Mouse (Mus musculus) heart, postnatal 14 days (tissue): ENCODE measurements around the gene Gm10142. TPM values are rescaled to one million over a fixed set of nuclear protein-coding genes. Genes with fewer than 3 reads are reported as not detected.
"Not testable (repeated sequence)": the region's sequence is repeated elsewhere in the genome, so short reads cannot be mapped to it uniquely, and the experiment has no call there.

ENCODE experiments used
- DNase-seq, 2 experiments: peaks; one replicate each; pipeline ENCODE4 v3.0.0; 2021 to 2022
- intact Hi-C: fragments of 180-260 bp; cut with DNase I; formaldehyde crosslinking; loops from one replicate; pipeline ENCODE4 v1.15.1; 2025
- long read RNA-seq, 2 experiments: library from polyadenylated mRNA; stranded (forward); transcript quantifications; one replicate each; pipeline ENCODE4 v2.0.0; 2021
- total RNA-seq, 2 experiments: library from RNA; stranded (reverse); gene quantifications; 2 replicates each; pipeline ENCODE4 v1.2.3; 2021

The Gm10142 gene
- total RNA-seq = not detected
- long read RNA-seq, experiment 1 = 0 reads
- long read RNA-seq, experiment 2 = 0 reads

GRCm38 (mm10) chr10:77715507-77715906 is at the start of gene Gm10142:
TSS of gene Gm10142 (plus strand) at chr10:77715807.
- intact Hi-C loops = no loop called here
- DNase-seq = no peak

- intact Hi-C loops = loop anchor here (10.0 kb wide), 1 partner anchor 1462 kb away; no protein-coding TSS in a partner anchor
- no peak for DNase-seq
Observed at GRCm38 (mm10) chr10:77666342-77666741, 49.3 kb upstream of the Gm10142 start.

- intact Hi-C loops = loop anchor here (10.0 kb wide), 1 partner anchor 1463 kb away; no protein-coding TSS in a partner anchor
- no peak for DNase-seq
Observed at GRCm38 (mm10) chr10:77667402-77667801, 48.2 kb upstream of the Gm10142 start.

- DNase-seq = no peak
- intact Hi-C loops = no loop called here
Observed at GRCm38 (mm10) chr10:77670710-77671109, 44.9 kb upstream of the Gm10142 start.

- intact Hi-C loops = no loop called here
- DNase-seq = no peak
Observed at GRCm38 (mm10) chr10:77671519-77671918, 44.1 kb upstream of the Gm10142 start.

- DNase-seq = no peak
- intact Hi-C loops = no loop called here
Observed at GRCm38 (mm10) chr10:77673765-77674164, 41.8 kb upstream of the Gm10142 start.

GRCm38 (mm10) chr10:77677562-77677961 is 38.0 kb upstream of the Gm10142 start:
- intact Hi-C loops = no loop called here
- DNase-seq = no peak

- intact Hi-C loops = no loop called here
- DNase-seq = no peak
Observed at GRCm38 (mm10) chr10:77682994-77683393, 32.6 kb upstream of the Gm10142 start.

GRCm38 (mm10) chr10:77684181-77684580 is 31.4 kb upstream of the Gm10142 start:
- intact Hi-C loops = no loop called here
- DNase-seq = no peak

- intact Hi-C loops = no loop called here
- DNase-seq = no peak
Observed at GRCm38 (mm10) chr10:77685895-77686664, 29.5 kb upstream of the Gm10142 start, which contains the start of gene Tspear. TSS of gene Tspear (plus strand) at chr10:77686569.

GRCm38 (mm10) chr10:77687021-77687420 is 28.6 kb upstream of the Gm10142 start:
- intact Hi-C loops = no loop called here
- DNase-seq = no peak

GRCm38 (mm10) chr10:77690356-77690807 is 25.2 kb upstream of the Gm10142 start, which contains the start of gene Gm19402:
TSS of gene Gm19402 (minus strand) at chr10:77690757.
- intact Hi-C loops, DNase-seq: not testable (repeated sequence)

GRCm38 (mm10) chr10:77697133-77697532 is 18.5 kb upstream of the Gm10142 start, which contains the start of gene Gm9508:
TSS of gene Gm9508 (minus strand) at chr10:77697233.
- intact Hi-C loops = no loop called here
- DNase-seq = no peak

- intact Hi-C loops = loop anchor here (10.0 kb wide), 1 partner anchor 168 kb away; no protein-coding TSS in a partner anchor
- no peak for DNase-seq
Observed at GRCm38 (mm10) chr10:77706326-77706725, 9.3 kb upstream of the Gm10142 start, which contains the start of gene Gm10272. TSS of gene Gm10272 (plus strand) at chr10:77706626.

GRCm38 (mm10) chr10:77709831-77710230 is 5.8 kb upstream of the Gm10142 start:
- DNase-seq = no peak
- intact Hi-C loops = loop anchor here (10.0 kb wide), 1 partner anchor 165 kb away; no protein-coding TSS in a partner anchor

GRCm38 (mm10) chr10:77711157-77711556 is 4.5 kb upstream of the Gm10142 start, which contains the start of gene Gm10024:
TSS of gene Gm10024 (plus strand) at chr10:77711457.
- intact Hi-C loops, DNase-seq: not testable (repeated sequence)

GRCm38 (mm10) chr10:77713734-77714133 is 1.9 kb upstream of the Gm10142 start:
- DNase-seq = no peak
- intact Hi-C loops = no loop called here

GRCm38 (mm10) chr10:77720299-77720698 is 4.7 kb downstream of the Gm10142 start, which contains the start of gene Krtap12-1:
TSS of gene Krtap12-1 (plus strand) at chr10:77720599.
- intact Hi-C loops = not testable (repeated sequence)

GRCm38 (mm10) chr10:77724855-77725254 is 9.2 kb downstream of the Gm10142 start:
- intact Hi-C loops = loop anchor here (5.0 kb wide), 2 partner anchors 93 to 157 kb away; no protein-coding TSS in a partner anchor

More at GRCm38 (mm10) chr10:77720299-77720698, 4.7 kb downstream of the Gm10142 start, which contains the start of gene Krtap12-1:
- not testable (repeated sequence) for DNase-seq

GRCm38 (mm10) chr10:77726186-77726585 is 10.6 kb downstream of the Gm10142 start, which contains the start of gene Gm10100:
TSS of gene Gm10100 (plus strand) at chr10:77726486.
- intact Hi-C loops = loop anchor here (5.0 kb wide), 2 partner anchors 94 to 156 kb away; no protein-coding TSS in a partner anchor
- no peak for DNase-seq

More at GRCm38 (mm10) chr10:77724855-77725254, 9.2 kb downstream of the Gm10142 start:
- DNase-seq = no peak

GRCm38 (mm10) chr10:77728280-77728679 is 12.7 kb downstream of the Gm10142 start:
- no peak for DNase-seq
- intact Hi-C loops = loop anchor here (5.0 kb wide), 2 partner anchors 96 to 154 kb away; no protein-coding TSS in a partner anchor
